Mouse (Mus musculus) midbrain, postnatal 0 days (tissue): ENCODE measurements around the gene Oxct1. TPM values are rescaled to one million over a fixed set of nuclear protein-coding genes. Genes with fewer than 3 reads are reported as not detected.
A peak's percentile ranks its signal among the peaks of the same experiment; 100 is the strongest.

Experiments
- ATAC-seq: fragments of 200-750 bp; cut with Nextera tagmentation; 2 replicates; pipeline ENCODE4 v1.8.0; 2017; ENCODE audit warnings: moderate number of reproducible peaks, mild to moderate bottlenecking, moderate TSS enrichment, moderate library complexity; ENCODE audit not compliant: low FRiP score
- DNase-seq: peaks from one replicate; pipeline ENCODE4 v3.0.0-alpha.2; 2015; ENCODE audit warnings: low spot score
- H3K27ac ChIP-seq: fragments of 300-500 bp; sonication (generic); 2 replicates; pipeline ENCODE4 v1.5.1; 2014; ENCODE audit warnings: low read depth, mild to moderate bottlenecking, low read length, mixed read lengths
- H3K27me3 ChIP-seq: fragments of 300-500 bp; sonication (generic); 2 replicates; pipeline ENCODE4 v1.6.1; 2014; ENCODE audit warnings: low read length, control low read depth, mixed read lengths; ENCODE audit not compliant: insufficient read depth
- H3K36me3 ChIP-seq: fragments of 300-500 bp; sonication (generic); 2 replicates; pipeline ENCODE4 v1.6.1; 2014; ENCODE audit warnings: low read length, control low read depth, mixed read lengths; ENCODE audit not compliant: insufficient read depth
- H3K4me1 ChIP-seq: fragments of 300-500 bp; sonication (generic); 2 replicates; pipeline ENCODE4 v1.6.1; 2014; ENCODE audit warnings: mild to moderate bottlenecking, control low read depth, antibody characterized with exemption, low read length, mixed read lengths; ENCODE audit not compliant: insufficient read depth
- H3K4me2 ChIP-seq: fragments of 300-500 bp; sonication (generic); 2 replicates; pipeline ENCODE4 v1.6.1; 2014; ENCODE audit warnings: low read depth, mild to moderate bottlenecking, low read length, mixed read lengths; ENCODE audit not compliant: poor library complexity, severe bottlenecking
- H3K4me3 ChIP-seq: fragments of 300-500 bp; sonication (generic); 2 replicates; pipeline ENCODE4 v1.5.1; 2014; ENCODE audit warnings: low read depth, mild to moderate bottlenecking, low read length, moderate library complexity
- H3K9ac ChIP-seq: fragments of 300-500 bp; sonication (generic); replicated peaks from 2 replicates; pipeline ENCODE4 v1.6.1; 2014; ENCODE audit warnings: mild to moderate bottlenecking, low read length, moderate library complexity, mixed read lengths; ENCODE audit not compliant: poor library complexity, severe bottlenecking
- H3K9me3 ChIP-seq: fragments of 300-500 bp; sonication (generic); 2 replicates; pipeline ENCODE4 v1.6.1; 2016; ENCODE audit warnings: low read length, control low read depth
- CTCF ChIP-seq: IDR thresholded peaks from 2 replicates; pipeline ENCODE4 v1.5.1; 2016; ENCODE audit warnings: antibody characterized with exemption, mild to moderate bottlenecking
- WGBS: fragments of 180-500 bp; shearing (Covaris S2); extraction: QIAGEN DNeasy Blood & Tissue Kit; methylation state at CpG from one replicate; pipeline ENCODE4 v1.1.7; 2014; 5-methylcytosine and 5-hydroxymethylcytosine counted together
- polyA plus RNA-seq: library from polyadenylated mRNA; unstranded; fragments of >200 nt; fragmentation: Nextera tagmentation; extraction: Ambion mirVana; gene quantifications from 2 replicates; pipeline ENCODE4 v1.2.1, GENCODE M21; 2015
- total RNA-seq: library from RNA; depleted of rRNA; stranded (reverse); fragments of >200 nt; gene quantifications from 2 replicates; pipeline ENCODE4 v1.2.3, GENCODE M21; 2014

Oxct1 gene
- total and polyA plus RNA-seq, 2 experiments from 2014 or later: 240 to 461 TPM

DNA sequence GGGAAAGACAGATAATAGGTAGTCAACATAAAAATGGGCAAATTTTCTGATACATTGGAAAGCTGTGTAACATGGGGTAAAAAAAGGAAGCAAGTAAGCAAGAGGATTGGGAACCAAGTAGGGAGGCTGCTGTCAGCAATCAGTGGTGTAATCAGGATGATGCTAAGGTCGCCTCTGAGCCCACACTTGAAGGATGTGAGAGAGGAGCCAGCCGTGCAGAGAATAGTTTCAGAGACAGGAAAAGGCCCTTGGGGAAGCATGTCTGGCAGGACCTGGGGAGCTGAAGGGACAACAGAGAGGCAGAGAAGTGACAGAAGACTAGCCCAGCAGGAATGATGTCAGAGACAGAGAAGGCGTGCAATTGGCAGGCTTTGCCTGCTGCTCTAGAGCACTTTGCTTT, 16.2 kb downstream of the Oxct1 start:
- Histone ChIP-seq H3K9me3 (no peaks in the 10 kb centered on the region), H3K4me2 (no peak overlapping the region), H3K4me3 (no peak overlapping the region), H3K27ac (no peak overlapping the region), H3K9ac (no peak overlapping the region), H3K36me3 (peaks cover 29% of the 10 kb centered on the region), H3K27me3 (no peaks in the 10 kb centered on the region), H3K4me1 (no peaks in the 10 kb centered on the region)
- ATAC-seq (no peak), DNase-seq (no peak)
- no peak for TF ChIP-seq CTCF
- 78% methylated on average over 3 of the region's 3 CpGs for WGBS

DNA sequence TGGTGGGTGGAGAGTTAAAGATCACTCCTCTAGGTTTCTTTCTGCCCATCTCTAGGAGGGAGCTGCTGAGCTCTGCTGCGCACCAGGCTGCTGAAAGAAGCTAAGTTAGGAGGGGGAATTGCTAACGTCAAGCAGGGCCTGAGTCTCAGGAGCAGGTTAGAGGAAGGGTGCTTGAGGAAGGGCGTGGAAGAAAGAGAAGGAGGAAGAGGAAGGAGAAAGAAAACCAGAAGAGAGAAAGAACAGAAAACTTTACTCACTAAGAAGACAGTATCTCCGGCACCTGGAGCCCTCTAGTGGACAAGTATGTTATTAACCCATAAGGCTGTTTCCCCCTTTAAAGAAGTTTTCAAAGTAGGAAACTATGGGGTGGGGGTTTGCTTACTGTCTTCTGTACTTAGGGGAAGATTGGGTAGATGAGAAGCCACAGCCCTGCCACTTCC, 16.9 kb downstream of the Oxct1 start:
- H3K27me3 ChIP-seq: no peaks in the 10 kb centered on the region
- peak; percentile 80 for TF ChIP-seq CTCF
- H3K27ac ChIP-seq: no peak overlapping the region
- DNase-seq (peak; percentile 48), ATAC-seq (no peak)
- no peak overlapping the region for H3K4me3 ChIP-seq
- peaks cover 28% of the 10 kb centered on the region for H3K36me3 ChIP-seq
- 24% methylated on average over 4 of the region's 4 CpGs for WGBS
- no peaks in the 10 kb centered on the region for H3K9me3 ChIP-seq
- H3K9ac ChIP-seq: no peak overlapping the region
- no peak overlapping the region for H3K4me2 ChIP-seq
- H3K4me1 ChIP-seq: no peaks in the 10 kb centered on the region

DNA sequence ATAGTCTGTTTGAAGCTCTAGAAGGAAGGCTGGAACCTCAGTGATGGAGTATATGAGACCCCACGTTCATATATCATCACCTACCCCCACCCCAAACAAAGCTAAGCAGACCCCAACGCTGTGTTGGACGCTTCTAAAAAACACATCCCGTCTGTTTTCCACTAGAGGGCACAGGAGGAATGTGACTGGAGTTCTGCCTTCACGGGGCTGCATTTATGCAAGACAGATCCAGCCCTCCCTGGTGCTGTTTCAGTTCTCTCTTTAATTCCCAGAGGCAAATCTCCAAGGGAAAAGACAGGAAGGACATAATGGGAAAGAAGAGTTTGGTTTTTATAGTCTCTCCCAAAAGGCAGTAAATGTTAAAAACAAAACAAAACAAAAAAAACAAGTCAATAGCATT, 30.4 kb downstream of the Oxct1 start:
- Histone ChIP-seq H3K27ac (no peak overlapping the region), H3K4me2 (no peak overlapping the region), H3K36me3 (peaks cover 37% of the 10 kb centered on the region), H3K4me3 (no peak overlapping the region), H3K9ac (no peak overlapping the region), H3K4me1 (no peaks in the 10 kb centered on the region), H3K27me3 (no peaks in the 10 kb centered on the region), H3K9me3 (no peaks in the 10 kb centered on the region)
- ATAC-seq: peak; percentile 77
- TF ChIP-seq CTCF: peak; percentile 90
- DNase-seq: peak; percentile 60
- WGBS: 22% methylated on average over 5 of the region's 5 CpGs

DNA sequence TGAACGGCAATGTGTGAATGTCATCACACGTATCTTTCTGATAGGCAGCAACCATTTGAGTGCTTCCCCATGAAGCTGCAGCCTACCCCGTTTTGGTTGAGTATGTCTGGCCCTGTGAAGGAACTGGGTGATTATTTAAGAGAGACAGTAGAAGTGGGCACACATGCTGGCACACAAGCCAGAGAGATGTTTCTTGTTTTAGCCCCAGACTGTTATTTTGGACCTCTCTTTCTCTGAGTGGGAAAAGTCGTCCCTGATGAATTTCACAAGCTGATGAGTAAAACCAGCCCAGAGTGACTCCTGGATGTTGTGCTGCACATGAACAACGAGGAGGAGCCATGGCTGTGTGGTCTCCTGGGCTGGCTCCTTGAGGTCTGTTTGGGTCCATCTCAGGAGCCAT, 37.4 kb downstream of the Oxct1 start:
- H3K4me1 ChIP-seq: no peaks in the 10 kb centered on the region
- 89% methylated on average over 5 of the region's 5 CpGs for WGBS
- no peak overlapping the region for H3K4me3 ChIP-seq

DNA sequence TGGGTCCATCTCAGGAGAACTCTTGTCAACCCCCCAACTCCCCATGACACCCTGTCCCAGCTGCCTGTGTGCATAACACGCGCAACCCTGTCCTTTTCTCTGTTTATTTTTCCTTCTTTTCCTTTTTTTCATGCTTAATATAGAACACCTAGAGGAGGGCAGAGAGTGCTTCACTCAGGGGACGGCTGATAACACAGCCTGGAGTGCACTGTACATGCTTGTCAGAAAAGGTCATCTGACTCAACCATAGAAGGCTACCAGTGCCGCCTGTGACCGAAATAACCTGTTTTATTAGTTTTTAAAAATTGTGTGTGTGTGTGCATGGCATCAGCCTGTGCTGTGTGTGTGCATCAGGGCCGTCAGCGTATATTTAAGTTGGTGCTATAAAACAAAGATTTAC, 37.8 kb downstream of the Oxct1 start:
- H3K9ac ChIP-seq: no peak overlapping the region
- no peak overlapping the region for H3K27ac ChIP-seq
- H3K36me3 ChIP-seq: peaks cover 25% of the 10 kb centered on the region
- ATAC-seq (no peak), DNase-seq (no peak)
- no peak overlapping the region for H3K4me2 ChIP-seq
- no peak overlapping the region for H3K4me3 ChIP-seq
- H3K4me1 ChIP-seq: no peaks in the 10 kb centered on the region
- 87% methylated on average over 7 of the region's 7 CpGs for WGBS
- TF ChIP-seq CTCF: no peak
- H3K27me3 ChIP-seq: no peaks in the 10 kb centered on the region
- H3K9me3 ChIP-seq: no peaks in the 10 kb centered on the region

More for the DNA sequence above, 37.4 kb downstream of the Oxct1 start:
- Histone ChIP-seq H3K9ac (no peak overlapping the region), H3K27ac (no peak overlapping the region), H3K27me3 (no peaks in the 10 kb centered on the region), H3K9me3 (no peaks in the 10 kb centered on the region), H3K4me2 (no peak overlapping the region), H3K36me3 (peaks cover 25% of the 10 kb centered on the region)
- TF ChIP-seq CTCF: no peak
- DNase-seq (no peak), ATAC-seq (no peak)

DNA sequence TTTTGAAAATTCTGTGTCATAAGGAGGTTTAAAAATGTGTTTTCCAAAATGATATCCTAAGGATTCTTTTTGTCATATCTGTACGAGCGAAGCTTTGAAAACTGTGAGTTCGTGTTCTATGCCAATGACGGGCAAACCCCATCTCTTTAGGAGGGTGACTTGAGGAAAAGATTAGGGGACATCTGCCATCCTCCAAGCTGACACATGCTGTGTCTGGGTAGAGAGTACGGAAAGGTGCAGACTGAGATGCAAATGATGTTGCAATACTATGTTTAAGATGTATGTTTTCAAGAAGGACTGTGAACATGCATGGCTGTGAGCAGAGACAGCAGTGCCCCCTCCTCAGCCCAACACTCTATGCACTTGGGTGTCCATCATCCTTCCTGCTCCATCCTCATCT, 38.5 kb downstream of the Oxct1 start:
- Histone ChIP-seq H3K9me3 (no peaks in the 10 kb centered on the region), H3K27me3 (no peaks in the 10 kb centered on the region), H3K36me3 (peaks cover 21% of the 10 kb centered on the region), H3K27ac (no peak overlapping the region), H3K4me2 (no peak overlapping the region), H3K4me1 (no peaks in the 10 kb centered on the region), H3K9ac (no peak overlapping the region), H3K4me3 (no peak overlapping the region)
- WGBS: 84% methylated on average over 5 of the region's 5 CpGs
- TF ChIP-seq CTCF: no peak
- DNase-seq (no peak), ATAC-seq (no peak)
